9 mouse cellular contexts compared by ENCODE assay signal in genomic region chr9:109877666-109878065, GRCm38 (mm10). TPM values are rescaled to one million over a fixed set of nuclear protein-coding genes. Genes with fewer than 3 reads are reported as not detected.
DNase-seq lines count a peak whose midpoint lies in the region; ATAC-seq and TF ChIP-seq lines count a peak whose summit lies in the region.
"Had no signal": no experiment of that assay in that cellular context is flagged by ENCODE, and none has a peak within 500 bp of the region (broad histone marks: within the 10 kb centered on the region; RNA-seq: fewer than 3 reads in every experiment).

No protein-coding gene starts in this region.

- H3K36me3 ChIP-seq in heart, embryonic 10.5 days, result peaks cover 53% of the 10 kb centered on the region
- H3K36me3 ChIP-seq in heart, adult 2 months (ENCODE audit: control insufficient read depth, insufficient read depth, low read length), result peaks cover 3% of the 10 kb centered on the region
- peaks cover 40 to 41% of the 10 kb centered on the region in 2 experiments for H3K36me3 ChIP-seq in MEL (ENCODE audit: control insufficient read depth in 1 of 2, insufficient read depth in 2 of 2, low read length in 2 of 2)
- H3K36me3 ChIP-seq in hindbrain, embryonic 11.5 days (ENCODE audit: control insufficient read depth, insufficient read depth, low read length), result 0 out of 2 replicates have a peak, but pooled peaks cover 7% of the 10 kb centered on the region
- peaks cover 56% of the 10 kb centered on the region for H3K36me3 ChIP-seq in midbrain, embryonic 10.5 days

- TF ChIP-seq CTCF in heart, adult 2 months (IDR thresholded peaks at IDR 0.05), result no peak
- TF ChIP-seq CTCF in MEL (IDR thresholded peaks at IDR 0.05 in 2 of 3, conservative IDR thresholded peaks at IDR 0.05 in 1 of 3; ENCODE audit: control insufficient read depth in 1 of 3, insufficient read depth in 1 of 3, low read depth in 2 of 3, low read length in 3 of 3, poor library complexity in 1 of 3, severe bottlenecking in 1 of 3), result peak; percentile 24 to 34 (median 27); a peak in 5 of 6 replicates

- H3K79me2 ChIP-seq in heart, adult 2 months (replicated peaks; ENCODE audit: control insufficient read depth, insufficient read depth, low read length), result no peaks in the 10 kb centered on the region
- H3K79me2 ChIP-seq in MEL (ENCODE audit: control insufficient read depth, insufficient read depth, low read length, poor library complexity), result peaks cover 46% of the 10 kb centered on the region

- peak overlapping the region; percentile 77 for H3K4me2 ChIP-seq in hindbrain, embryonic 11.5 days (replicated peaks; ENCODE audit: low read depth, low read length)

- H3K4me3 ChIP-seq in heart, embryonic 10.5 days, result peak overlapping the region; percentile 100
- H3K4me3 ChIP-seq in heart, adult 2 months, result no peak overlapping the region
- peak overlapping the region; percentile 92 to 97 for H3K4me3 ChIP-seq in MEL (ENCODE audit: control insufficient read depth in 1 of 2, insufficient read depth in 1 of 2, low read depth in 2 of 2, low read length in 2 of 2)
- peak overlapping the region; percentile 98; the same call in 1 of the 2 replicates for H3K4me3 ChIP-seq in hindbrain, embryonic 11.5 days (ENCODE audit: low read depth, low read length)
- peak overlapping the region; percentile 99 for H3K4me3 ChIP-seq in midbrain, embryonic 10.5 days

- no peak for ATAC-seq in hindbrain, embryonic 11.5 days (ENCODE audit: low FRiP score)

- no peak overlapping the region for H3K9ac ChIP-seq in heart, adult 2 months (ENCODE audit: low read depth, low read length)
- peak overlapping the region; percentile 95 for H3K9ac ChIP-seq in MEL (ENCODE audit: control insufficient read depth, low read depth, low read length, poor library complexity, severe bottlenecking)
- no peak overlapping the region for H3K9ac ChIP-seq in hindbrain, embryonic 11.5 days (ENCODE audit: low read depth, low read length)

- peak; percentile 14 for TF ChIP-seq RAD21 in MEL (IDR thresholded peaks at IDR 0.05; ENCODE audit: low read depth, low read length)

- H3K9me3 ChIP-seq in heart, embryonic 10.5 days, result no peaks in the 10 kb centered on the region
- H3K9me3 ChIP-seq in MEL (replicated peaks; ENCODE audit: insufficient read depth, low read length), result no peaks in the 10 kb centered on the region
- H3K9me3 ChIP-seq in hindbrain, embryonic 11.5 days (ENCODE audit: control insufficient read depth, low read length), result no peaks in the 10 kb centered on the region
- no peaks in the 10 kb centered on the region for H3K9me3 ChIP-seq in midbrain, embryonic 10.5 days (replicated peaks)

- no peak for TF ChIP-seq POLR2A in heart, adult 2 months (IDR thresholded peaks at IDR 0.05; ENCODE audit: insufficient read depth, low read depth, low read length)
- TF ChIP-seq POLR2A in MEL (IDR thresholded peaks at IDR 0.05; ENCODE audit: control insufficient read depth in 1 of 2, insufficient read depth in 1 of 2, low read depth in 1 of 2, low read length in 2 of 2, poor library complexity in 1 of 2), result no peak; a peak in 1 of 4 replicates

- no peak for DNase-seq in heart, embryonic 10.5 days (ENCODE audit: low spot score)
- DNase-seq in heart, adult 2 months, result no peak
- peak; percentile 74 for DNase-seq in MEL (ENCODE audit: low read depth, low spot score)
- no peak for DNase-seq in hindbrain, embryonic 11.5 days (ENCODE audit: low spot score)
- no peak for DNase-seq in midbrain, embryonic 10.5 days (ENCODE audit: low spot score)
- DNase-seq in frontal cortex, postnatal 14 days (ENCODE audit: low spot score in 2 of 2), result no peak
- no peak for DNase-seq in layer of hippocampus, adult 9-10 months (ENCODE audit: low spot score)
- DNase-seq in gastrocnemius, postnatal 25 days, result no peak

- peaks cover 8% of the 10 kb centered on the region; the same call in 1 of the 2 replicates for H3K4me1 ChIP-seq in heart, embryonic 10.5 days
- H3K4me1 ChIP-seq in heart, adult 2 months (ENCODE audit: control insufficient read depth, insufficient read depth, low read length), result no peaks in the 10 kb centered on the region
- peaks cover 2 to 4% of the 10 kb centered on the region in 2 experiments; a peak in 1 of 4 replicates for H3K4me1 ChIP-seq in MEL (ENCODE audit: control insufficient read depth in 1 of 2, insufficient read depth in 2 of 2, low read length in 2 of 2)
- H3K4me1 ChIP-seq in hindbrain, embryonic 11.5 days (replicated peaks; ENCODE audit: control insufficient read depth, insufficient read depth, low read length), result 0 out of 2 replicates have a peak, but pooled peaks cover 2% of the 10 kb centered on the region
- peaks cover 24% of the 10 kb centered on the region for H3K4me1 ChIP-seq in midbrain, embryonic 10.5 days

- 83% methylated on average over 5 of the region's 5 CpGs for WGBS in heart, embryonic 10.5 days
- whole genome bisulfite sequencing in heart, adult 2 months, result 96% methylated on average over 5 of the region's 5 CpGs
- 82% methylated on average over 5 of the region's 5 CpGs for WGBS in hindbrain, embryonic 11.5 days
- 80% methylated on average over 5 of the region's 5 CpGs for WGBS in midbrain, embryonic 10.5 days

- H3K27ac ChIP-seq in heart, embryonic 10.5 days, result peak overlapping the region; percentile 97; the same call in 1 of the 2 replicates
- H3K27ac ChIP-seq in heart, adult 2 months, result no peak overlapping the region
- H3K27ac ChIP-seq in MEL (ENCODE audit: control insufficient read depth, low read depth, low read length), result no peak overlapping the region
- no peak overlapping the region for H3K27ac ChIP-seq in hindbrain, embryonic 11.5 days (ENCODE audit: low read depth, low read length)
- no peak overlapping the region for H3K27ac ChIP-seq in midbrain, embryonic 10.5 days (replicated peaks)

- no peak for TF ChIP-seq EP300 in heart, adult 2 months (IDR thresholded peaks at IDR 0.05; ENCODE audit: insufficient read depth, low read depth, low read length)
- no peak for TF ChIP-seq EP300 in MEL (IDR thresholded peaks at IDR 0.05; ENCODE audit: low read depth in 1 of 2, low read length in 2 of 2)

- intact Hi-C loops in heart, adult 2 months (cut with DNase I), result no loop called here

- H3K27me3 ChIP-seq in heart, embryonic 10.5 days (ENCODE audit: insufficient read depth, poor library complexity, severe bottlenecking), result no peaks in the 10 kb centered on the region
- no peaks in the 10 kb centered on the region for H3K27me3 ChIP-seq in heart, adult 2 months (ENCODE audit: control insufficient read depth, insufficient read depth, low read length)
- H3K27me3 ChIP-seq in MEL (ENCODE audit: control insufficient read depth in 1 of 2, insufficient read depth in 2 of 2, low read length in 2 of 2), result no peaks in the 10 kb centered on the region
- no peaks in the 10 kb centered on the region for H3K27me3 ChIP-seq in hindbrain, embryonic 11.5 days (ENCODE audit: control insufficient read depth, insufficient read depth, low read length)
- no peaks in the 10 kb centered on the region for H3K27me3 ChIP-seq in midbrain, embryonic 10.5 days (ENCODE audit: low read depth, poor library complexity, severe bottlenecking)

TF ChIP-seq in MEL, 35 proteins besides CTCF, POLR2A, EP300 and RAD21 (continues in another document):
- TF ChIP-seq CHD2 (IDR thresholded peaks at IDR 0.05; ENCODE audit: low read length), result no peak
- TF ChIP-seq USF2 (IDR thresholded peaks at IDR 0.05; ENCODE audit: borderline replicate concordance in 1 of 2, insufficient read depth in 1 of 2, low read depth in 1 of 2, low read length in 2 of 2), result no peak
- TF ChIP-seq POLR2AphosphoS2 (IDR thresholded peaks at IDR 0.05; ENCODE audit: low read length), result no peak
- TF ChIP-seq ZMIZ1 (IDR thresholded peaks at IDR 0.05; ENCODE audit: low read depth, low read length), result no peak

RNA-seq across cellular contexts. Expression of gene Cdc25a, which starts 2.3 kb away (rescaled TPM):
- polyA plus RNA-seq in heart, embryonic 10.5 days (2016; fragmentation: Nextera tagmentation; extraction: Ambion mirVana), result 24.5 and 37.8 TPM in 2 replicates
- total RNA-seq in heart, adult 2 months (2021), result 1 to 10 TPM; 4.4 to 4.9 TPM
- polyA plus RNA-seq in heart, adult 2 months (2012; rRNA removed), result 2.1 and 2.8 TPM in 2 replicates
- total RNA-seq in MEL (2012; rRNA removed), result 50.6 and 67.4 TPM in 2 replicates
- polyA plus RNA-seq in MEL (2012; ENCODE audit: insufficient read depth in 1 of 2, insufficient read length in 2 of 2, low read depth in 1 of 2, low replicate concordance in 2 of 2, missing spikeins in 1 of 2), result 10 to 100 TPM; 67.2 to 79.4 TPM
- polyA plus RNA-seq in hindbrain, embryonic 11.5 days (2014; fragmentation: Nextera tagmentation; extraction: Ambion mirVana), result 24.6 and 33.5 TPM in 2 replicates
- polyA plus RNA-seq in midbrain, embryonic 10.5 days (2016; fragmentation: Nextera tagmentation; extraction: Ambion mirVana), result 38.7 and 39.5 TPM in 2 replicates
- 1 to 10 TPM; 3.6 to 3.7 TPM for total RNA-seq in gastrocnemius, postnatal 25 days (2021)

RNA-seq across cellular contexts. Expression of gene Camp, which starts 28.2 kb away (rescaled TPM):
- not detected in 2 replicates for polyA plus RNA-seq in heart, embryonic 10.5 days (2016; fragmentation: Nextera tagmentation; extraction: Ambion mirVana)
- total RNA-seq in heart, adult 2 months (2021), result not detected
- 0.35 and 1.5 TPM in 2 replicates for polyA plus RNA-seq in heart, adult 2 months (2012; rRNA removed)
- not detected in 2 replicates for total RNA-seq in MEL (2012; rRNA removed)
- polyA plus RNA-seq in MEL (2012; ENCODE audit: insufficient read depth in 1 of 2, insufficient read length in 2 of 2, low read depth in 1 of 2, low replicate concordance in 2 of 2, missing spikeins in 1 of 2), result under 1 TPM in 1 of 2 experiments, not detected in 1; 0.13 TPM
- 0.28 and 0.31 TPM in 2 replicates for polyA plus RNA-seq in hindbrain, embryonic 11.5 days (2014; fragmentation: Nextera tagmentation; extraction: Ambion mirVana)
- polyA plus RNA-seq in midbrain, embryonic 10.5 days (2016; fragmentation: Nextera tagmentation; extraction: Ambion mirVana), result 0.16 TPM in 1 of 2 replicates, not detected in the other
- total RNA-seq in gastrocnemius, postnatal 25 days (2021), result not detected
- total RNA-seq: left cerebral cortex, postnatal 14 days had no signal

RNA-seq across cellular contexts. Expression of gene Nme6, which starts 45.1 kb away (rescaled TPM):
- 84.4 and 93.4 TPM in 2 replicates for polyA plus RNA-seq in heart, embryonic 10.5 days (2016; fragmentation: Nextera tagmentation; extraction: Ambion mirVana)
- total RNA-seq in heart, adult 2 months (2021), result 10 to 100 TPM; 20.1 to 20.6 TPM
- polyA plus RNA-seq in heart, adult 2 months (2012; rRNA removed), result 31.0 and 43.0 TPM in 2 replicates
- 75.9 and 98.2 TPM in 2 replicates for total RNA-seq in MEL (2012; rRNA removed)
- polyA plus RNA-seq in MEL (2012; ENCODE audit: insufficient read depth in 1 of 2, insufficient read length in 2 of 2, low read depth in 1 of 2, low replicate concordance in 2 of 2, missing spikeins in 1 of 2), result 10 to 100 TPM in 1 of 2 experiments, not detected in 1; 84.1 TPM
- 89.2 and 90.6 TPM in 2 replicates for polyA plus RNA-seq in hindbrain, embryonic 11.5 days (2014; fragmentation: Nextera tagmentation; extraction: Ambion mirVana)
- polyA plus RNA-seq in midbrain, embryonic 10.5 days (2016; fragmentation: Nextera tagmentation; extraction: Ambion mirVana), result 109 and 126 TPM in 2 replicates
- total RNA-seq in gastrocnemius, postnatal 25 days (2021), result 10 to 100 TPM; 22.1 to 26.8 TPM

RNA-seq across cellular contexts. Expression of gene Map4, which starts 53.6 kb away (rescaled TPM):
- 69.1 and 88.4 TPM in 2 replicates for polyA plus RNA-seq in heart, embryonic 10.5 days (2016; fragmentation: Nextera tagmentation; extraction: Ambion mirVana)
- 100 to 1,000 TPM; 279 to 331 TPM for total RNA-seq in heart, adult 2 months (2021)
- polyA plus RNA-seq in heart, adult 2 months (2012; rRNA removed), result 172 and 183 TPM in 2 replicates
- total RNA-seq in MEL (2012; rRNA removed), result 14.5 and 20.7 TPM in 2 replicates
- 10 to 100 TPM in 1 of 2 experiments, not detected in 1; 47.8 TPM for polyA plus RNA-seq in MEL (2012; ENCODE audit: insufficient read depth in 1 of 2, insufficient read length in 2 of 2, low read depth in 1 of 2, low replicate concordance in 2 of 2, missing spikeins in 1 of 2)
- polyA plus RNA-seq in hindbrain, embryonic 11.5 days (2014; fragmentation: Nextera tagmentation; extraction: Ambion mirVana), result 78.9 and 98.7 TPM in 2 replicates
- 69.3 and 84.1 TPM in 2 replicates for polyA plus RNA-seq in midbrain, embryonic 10.5 days (2016; fragmentation: Nextera tagmentation; extraction: Ambion mirVana)
- total RNA-seq in gastrocnemius, postnatal 25 days (2021), result 100 to 1,000 TPM; 426 to 444 TPM
